Mouse (Mus musculus) skeletal muscle tissue, adult 2 months (tissue): ENCODE measurements around the gene Ap1s2.

Source experiments
- DNase-seq: peaks from one replicate; pipeline ENCODE4 v3.0.0-alpha.2; 2012; ENCODE audit warnings: low read depth, low spot score

Gene Ap1s2

DNA sequence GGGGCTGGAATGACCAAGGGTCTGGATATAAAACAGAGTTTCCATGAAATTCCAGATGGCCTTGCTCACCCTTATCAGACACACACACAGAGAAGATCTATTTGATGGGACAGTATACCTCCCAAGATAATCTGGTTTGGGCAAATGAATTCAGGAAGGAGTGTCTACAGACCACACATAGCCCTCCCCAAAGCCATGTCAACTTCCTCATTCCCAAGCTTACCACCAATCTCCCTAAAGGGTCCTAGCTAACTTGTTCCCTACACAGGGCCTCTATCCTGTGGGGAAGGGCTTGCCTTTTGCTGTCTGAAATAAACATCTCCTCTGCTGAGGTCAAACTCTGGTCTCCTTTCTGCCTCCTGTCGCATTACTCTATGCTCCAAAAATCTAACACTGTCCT lies 72.3 kb downstream of the Ap1s2 start:
- DNase-seq = no peak

GRCm38 (mm10) chrX:163981500-163981899 lies 72.7 kb downstream of the Ap1s2 start:
- DNase-seq = no peak

- DNase-seq = no peak
These were observed 73.3 kb downstream of the Ap1s2 start for GRCm38 (mm10) chrX:163982129-163982528.
